Mouse (Mus musculus) left cerebral cortex, adult 2 months (tissue): ENCODE data around the gene Trak1. TPM values are rescaled to one million over a fixed set of nuclear protein-coding genes. Genes with fewer than 3 reads are reported as not detected.
"Not testable (repeated sequence)": the region's sequence is repeated elsewhere in the genome, so short reads cannot be mapped to it uniquely, and the experiment has no call there.

ENCODE experiments used
- DNase-seq, 2 experiments: peaks; one replicate each; pipeline ENCODE4 v3.0.0; 2021 to 2022; ENCODE audit warnings: low spot score in 2 of 2, mixed read lengths in 1 of 2; ENCODE audit errors: extremely low spot score in 1 of 2
- H3K27ac ChIP-seq: fragments of 200-600 bp; 2 replicates; pipeline ENCODE4 v1.8.1; 2022
- H3K4me3 ChIP-seq: fragments of 200-600 bp; 2 replicates; pipeline ENCODE4 v1.8.1; 2022
- CTCF ChIP-seq: fragments of 200-600 bp; IDR thresholded peaks from 2 replicates; pipeline ENCODE4 v1.8.1; 2022; ENCODE audit warnings: antibody characterized with exemption, mild to moderate bottlenecking, moderate library complexity
- intact Hi-C: fragments of 180-260 bp; cut with DNase I; formaldehyde crosslinking; loops from one replicate; pipeline ENCODE4 v1.15.1; 2025
- total RNA-seq, 2 experiments: library from RNA; stranded (reverse); gene quantifications; 2 replicates each; pipeline ENCODE4 v1.2.3; 2021

Trak1 gene
- total RNA-seq, 2 experiments from 2014 or later: 247 to 298 TPM

GRCm38 (mm10) chr9:121433745-121434528 lies 136.6 kb downstream of the Trak1 start:
- no peak for DNase-seq
- no peak for TF ChIP-seq CTCF
- H3K4me3 ChIP-seq: no peak overlapping the region
- intact Hi-C loops: no loop called here
- no peak overlapping the region for H3K27ac ChIP-seq

- no peak overlapping the region for H3K4me3 ChIP-seq
- no peak for DNase-seq
- intact Hi-C loops: no loop called here
- TF ChIP-seq CTCF: no peak
- H3K27ac ChIP-seq: no peak overlapping the region
These were observed 138.1 kb downstream of the Trak1 start for GRCm38 (mm10) chr9:121435332-121435956.

GRCm38 (mm10) chr9:121436501-121436900 lies 139.2 kb downstream of the Trak1 start:
- intact Hi-C loops: no loop called here
- DNase-seq: no peak
- TF ChIP-seq CTCF: no peak
- Histone ChIP-seq H3K27ac (no peak overlapping the region), H3K4me3 (no peak overlapping the region)

GRCm38 (mm10) chr9:121442145-121442544 lies 144.8 kb downstream of the Trak1 start:
- Histone ChIP-seq H3K4me3 (no peak overlapping the region), H3K27ac (no peak overlapping the region)
- no peak for TF ChIP-seq CTCF
- intact Hi-C loops: no loop called here
- no peak for DNase-seq

- H3K4me3 ChIP-seq: no peak overlapping the region
- no peak for TF ChIP-seq CTCF
- peak in 1 of 2 experiments; percentile 35 for DNase-seq
- intact Hi-C loops: loop anchor here (2.0 kb wide), 2 partner anchors 51 to 59 kb away; no protein-coding TSS in a partner anchor
- no peak overlapping the region for H3K27ac ChIP-seq
These were observed 146.5 kb downstream of the Trak1 start for GRCm38 (mm10) chr9:121443696-121444366.

- TF ChIP-seq CTCF: no peak
- H3K4me3 ChIP-seq: no peak overlapping the region
- DNase-seq: no peak
- intact Hi-C loops: loop anchor here (2.0 kb wide), 2 partner anchors 52 to 60 kb away; no protein-coding TSS in a partner anchor
- no peak overlapping the region for H3K27ac ChIP-seq
These were observed 147.0 kb downstream of the Trak1 start for GRCm38 (mm10) chr9:121444367-121444707.

GRCm38 (mm10) chr9:121445364-121445763 lies 148.1 kb downstream of the Trak1 start:
- peak in 1 of 2 experiments; percentile 31 for DNase-seq

GRCm38 (mm10) chr9:121446431-121446831 lies 149.1 kb downstream of the Trak1 start:
- intact Hi-C loops: no loop called here
- H3K4me3 ChIP-seq: no peak overlapping the region
- peak overlapping the region; percentile 53; the same call in 1 of the 2 replicates for H3K27ac ChIP-seq
- peak in 1 of 2 experiments; percentile 50 for DNase-seq
- TF ChIP-seq CTCF: no peak; the same call in 1 of the 2 replicates

More at GRCm38 (mm10) chr9:121445364-121445763, 148.1 kb downstream of the Trak1 start:
- peak; percentile 66 for TF ChIP-seq CTCF
- no peak overlapping the region for H3K27ac ChIP-seq
- no peak overlapping the region for H3K4me3 ChIP-seq
- intact Hi-C loops: loop anchor here (2.0 kb wide), 2 partner anchors 53 to 61 kb away; no protein-coding TSS in a partner anchor

GRCm38 (mm10) chr9:121452342-121452942 lies 155.1 kb downstream of the Trak1 start:
- intact Hi-C loops, H3K4me3 ChIP-seq, DNase-seq: not testable (repeated sequence)
- peak overlapping the region; percentile 77 for H3K27ac ChIP-seq

- no peak for TF ChIP-seq CTCF
- no peak for DNase-seq
- H3K4me3 ChIP-seq: no peak overlapping the region
- no peak overlapping the region for H3K27ac ChIP-seq
- intact Hi-C loops: loop anchor here (5.0 kb wide), 1 partner anchor 208 kb away; no protein-coding TSS in a partner anchor
These were observed 157.6 kb downstream of the Trak1 start for GRCm38 (mm10) chr9:121454891-121455290.

GRCm38 (mm10) chr9:121456739-121457515 lies 159.6 kb downstream of the Trak1 start:
- intact Hi-C loops: loop anchor here (5.0 kb wide), 1 partner anchor 210 kb away; no protein-coding TSS in a partner anchor
- Histone ChIP-seq H3K4me3 (no peak overlapping the region), H3K27ac (no peak overlapping the region)
- no peak for DNase-seq
- no peak for TF ChIP-seq CTCF
